Mouse (Mus musculus) left cerebral cortex, adult 6 months (tissue): ENCODE data around the gene Kcnn4. TPM values are rescaled to one million over a fixed set of nuclear protein-coding genes. Genes with fewer than 3 reads are reported as not detected.

Experiments used
- long read RNA-seq, 2 experiments: library from polyadenylated mRNA; unstranded; transcript quantifications; one replicate each; pipeline ENCODE4 v2.0.0; 2019 to 2020
- polyA plus RNA-seq: library from polyadenylated mRNA; unstranded; fragments of <200 nt; fragmentation: Nextera tagmentation; gene quantifications from 2 replicates; pipeline ENCODE4 v1.2.3, GENCODE M21; 2021

Kcnn4 gene
- polyA plus RNA-seq, result 0.45 and 0.63 TPM in 2 replicates
- long read RNA-seq, experiment 1, partial matches to known transcripts, result 2 of 7 reads
- long read RNA-seq, experiment 1, other reads (novel, unspliced or antisense), result 2 of 7 reads
- long read RNA-seq, experiment 2, partial matches to known transcripts, result 1 of 2 reads
- long read RNA-seq, experiment 2, other reads (novel, unspliced or antisense), result 1 of 2 reads

GRCm38 (mm10) chr7:24369731-24370541, at the start of gene Kcnn4:
Gene Kcnn4 (plus strand): TSS chr7:24370263.

GRCm38 (mm10) chr7:24333304-24333986, 36.6 kb upstream of the Kcnn4 start, which contains the start of gene Tescl:
Gene Tescl (minus strand): TSS chr7:24333936.

GRCm38 (mm10) chr7:24348896-24349295, 21.2 kb upstream of the Kcnn4 start, which contains the start of gene Lypd5:
Gene Lypd5 (plus strand): TSS chr7:24349196.

GRCm38 (mm10) chr7:24399256-24400081, 29.4 kb downstream of the Kcnn4 start, which contains the start of gene Smg9:
Gene Smg9 (plus strand): TSS chr7:24399619.

Other genes starting within 250 kb of the Kcnn4 start
- 12.2 and 13.5 TPM in 2 replicates for gene Zfp235, start 236.1 kb upstream of the Kcnn4 start, polyA plus RNA-seq
- gene Zfp114, start 195.2 kb upstream of the Kcnn4 start, polyA plus RNA-seq, result 0.93 and 0.98 TPM in 2 replicates
- gene Zfp111, start 158.8 kb upstream of the Kcnn4 start, polyA plus RNA-seq, result 1.6 TPM in 2 replicates
- gene Zfp109, start 132.7 kb upstream of the Kcnn4 start, polyA plus RNA-seq, result 4.4 and 4.6 TPM in 2 replicates
- 2.8 and 3.1 TPM in 2 replicates for gene Zfp108, start 115.5 kb upstream of the Kcnn4 start, polyA plus RNA-seq
- 6.1 and 7.0 TPM in 2 replicates for gene Zfp93, start 99.8 kb upstream of the Kcnn4 start, polyA plus RNA-seq
- gene Zfp61, start 69.0 kb upstream of the Kcnn4 start, polyA plus RNA-seq, result 10.9 and 15.1 TPM in 2 replicates
- 14.5 and 15.2 TPM in 2 replicates for gene Zfp94, start 53.6 kb upstream of the Kcnn4 start, polyA plus RNA-seq
- gene Tescl, start 36.3 kb upstream of the Kcnn4 start, polyA plus RNA-seq, result not detected in 2 replicates
- not detected in 2 replicates for gene Lypd5, start 21.1 kb upstream of the Kcnn4 start, polyA plus RNA-seq
- 15.3 and 22.7 TPM in 2 replicates for gene Smg9, start 29.4 kb downstream of the Kcnn4 start, polyA plus RNA-seq
- gene Irgc1, start 82.0 kb downstream of the Kcnn4 start, polyA plus RNA-seq, result 0.33 and 0.49 TPM in 2 replicates
- 3.0 and 3.1 TPM in 2 replicates for gene Plaur, start 92.2 kb downstream of the Kcnn4 start, polyA plus RNA-seq
- gene Cadm4, start 111.8 kb downstream of the Kcnn4 start, polyA plus RNA-seq, result 6.4 and 35.9 TPM in 2 replicates
- 108 and 111 TPM in 2 replicates for gene Zfp428, start 136.7 kb downstream of the Kcnn4 start, polyA plus RNA-seq
- gene AC161166.1, start 142.2 kb downstream of the Kcnn4 start, polyA plus RNA-seq, result not detected in 2 replicates
- 11.2 and 13.6 TPM in 2 replicates for gene Irgq, start 160.4 kb downstream of the Kcnn4 start, polyA plus RNA-seq
- gene Pinlyp, start 175.9 kb downstream of the Kcnn4 start, polyA plus RNA-seq, result not detected in 2 replicates
- 24.9 and 25.5 TPM in 2 replicates for gene Xrcc1, start 176.0 kb downstream of the Kcnn4 start, polyA plus RNA-seq
- gene Ethe1, start 217.3 kb downstream of the Kcnn4 start, polyA plus RNA-seq, result 30.8 and 34.3 TPM in 2 replicates
- 8.4 and 13.6 TPM in 2 replicates for gene Zfp575, start 217.4 kb downstream of the Kcnn4 start, polyA plus RNA-seq
- gene Phldb3, start 240.5 kb downstream of the Kcnn4 start, polyA plus RNA-seq, result not detected in 2 replicates